Mouse (Mus musculus): ENCODE data around the gene Tmbim7.

The Tmbim7 gene

DNA sequence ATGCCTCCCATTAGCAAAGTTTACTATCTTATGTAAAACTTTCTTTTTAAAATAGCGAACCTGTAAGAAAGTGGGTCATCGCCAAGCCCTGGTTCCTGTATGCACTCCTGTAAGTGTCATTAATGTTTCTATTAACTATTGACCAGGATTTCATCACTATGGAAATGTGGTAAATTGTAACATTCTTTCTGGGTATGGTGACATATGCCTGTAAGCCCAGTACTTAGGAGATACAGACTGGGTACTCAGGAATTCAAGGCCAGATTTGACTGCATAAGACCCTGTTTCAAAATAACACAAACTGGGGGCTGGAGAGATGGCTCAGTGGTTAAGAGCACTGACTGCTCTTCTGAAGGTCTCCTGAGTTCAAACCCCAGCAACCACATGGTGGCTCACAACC, 14.2 kb downstream of the Tmbim7 start:
- no peak for DNase-seq (ENCODE audit: low read depth, low spot score)

DNA sequence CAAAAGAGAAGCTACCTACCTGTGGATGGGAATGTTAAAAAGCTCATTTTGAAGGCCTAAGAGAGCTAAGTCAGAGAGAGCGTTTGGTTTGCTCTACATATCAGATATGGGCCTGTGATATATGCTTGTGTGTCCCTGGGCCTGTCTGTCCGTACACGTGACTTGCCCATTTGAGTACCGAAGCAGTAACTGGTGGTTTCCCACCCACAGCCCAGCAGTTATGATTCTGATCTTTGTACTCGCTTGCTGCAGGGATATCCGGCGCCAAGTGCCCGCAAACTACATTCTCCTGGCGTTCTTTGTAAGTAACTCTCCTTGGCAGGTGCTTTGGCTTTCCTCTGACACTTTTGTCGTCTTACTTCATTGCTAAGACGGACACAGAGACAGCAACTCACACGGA, 15.6 kb downstream of the Tmbim7 start:
- no peak for DNase-seq (ENCODE audit: low read depth, low spot score)

DNA sequence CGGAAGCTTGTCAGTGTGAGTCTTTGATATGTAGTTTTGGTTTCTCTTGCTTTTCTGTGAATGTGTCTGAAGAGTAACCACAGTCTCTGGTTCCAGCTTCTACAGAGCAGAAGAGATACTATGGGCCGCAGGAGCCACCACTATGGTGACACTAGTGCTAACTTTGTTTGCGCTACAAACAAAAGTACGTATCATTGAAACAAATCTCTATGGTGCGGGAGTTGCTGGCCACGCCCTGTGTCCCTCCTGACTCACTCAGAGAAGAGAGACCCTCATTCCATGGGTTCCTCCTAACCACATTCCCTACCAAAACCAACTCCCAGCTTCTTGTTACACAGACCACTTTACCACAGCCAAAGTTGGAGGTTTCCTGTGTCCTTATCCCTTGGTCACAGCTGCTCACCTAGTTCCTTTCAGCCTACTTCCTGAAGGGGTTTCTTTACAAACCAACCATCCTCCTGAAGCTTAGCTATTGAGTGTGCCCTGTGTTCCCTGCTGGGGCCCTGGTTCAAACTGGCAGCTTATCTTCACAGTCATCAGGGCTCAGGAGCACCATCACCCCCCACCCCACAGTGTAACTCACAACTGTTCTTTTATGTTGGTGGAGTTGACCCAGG, 19.1 kb downstream of the Tmbim7 start:
- DNase-seq (ENCODE audit: low read depth, low spot score) = no peak

DNA sequence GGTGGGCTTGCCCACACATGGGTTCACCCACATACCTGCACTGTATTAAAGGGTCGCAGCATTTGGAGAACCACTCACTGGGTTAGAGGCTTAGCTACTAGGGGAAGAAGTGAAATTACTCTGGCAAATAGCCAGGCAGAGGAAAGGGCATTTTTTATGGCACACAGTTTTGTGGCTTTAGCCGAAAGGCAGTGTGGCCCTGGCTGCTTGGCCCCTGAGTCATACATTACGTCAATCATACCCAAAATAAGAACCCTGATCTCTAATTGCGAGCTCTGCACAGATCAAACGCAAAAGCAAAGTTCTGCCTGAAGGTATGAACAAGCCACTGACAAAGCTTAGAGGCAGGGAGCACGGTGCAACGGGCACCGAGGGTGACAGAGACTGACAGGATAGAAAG, 37.3 kb downstream of the Tmbim7 start:
- DNase-seq (ENCODE audit: low read depth, low spot score) = no peak

DNA sequence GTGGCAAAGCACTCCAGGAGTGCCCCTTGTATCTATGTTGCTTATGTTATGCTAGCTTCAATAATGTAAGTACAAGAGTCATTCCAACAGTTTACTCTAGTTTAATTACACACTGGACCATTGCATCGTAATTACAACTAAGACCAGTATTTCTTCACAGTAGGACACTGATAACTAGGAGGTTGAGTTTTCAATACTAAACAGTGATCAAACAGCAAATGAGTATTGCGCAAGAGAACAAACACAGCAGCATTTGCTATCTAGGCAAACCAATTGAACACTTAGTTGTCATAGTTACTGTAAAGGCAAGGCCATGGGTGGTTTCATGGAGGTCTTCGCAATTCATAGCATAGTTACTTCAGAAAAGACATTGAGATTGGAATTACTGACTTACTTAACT, 40.3 kb downstream of the Tmbim7 start:
- no peak for DNase-seq (ENCODE audit: low read depth, low spot score)

DNA sequence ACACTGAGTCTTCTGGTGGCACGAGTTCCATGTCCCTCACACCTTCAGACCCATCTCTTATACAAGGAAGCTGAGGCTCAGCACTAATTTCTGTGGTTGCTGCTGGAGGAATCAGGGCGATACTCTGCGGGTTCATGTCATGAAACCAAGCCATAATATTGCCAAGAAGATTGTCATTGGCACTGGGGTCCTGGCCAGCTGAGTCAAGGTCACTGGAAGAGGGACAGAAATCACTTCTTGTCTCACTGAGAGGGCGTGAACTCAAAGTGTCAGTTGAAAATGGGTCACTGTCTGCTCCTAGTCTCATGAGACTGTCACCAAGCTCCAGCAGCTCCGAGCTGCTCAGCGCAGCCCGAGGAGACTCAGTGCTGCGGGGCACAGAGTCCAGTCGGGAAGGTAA, 42.0 kb downstream of the Tmbim7 start:
- no peak for DNase-seq (ENCODE audit: low read depth, low spot score)

DNA sequence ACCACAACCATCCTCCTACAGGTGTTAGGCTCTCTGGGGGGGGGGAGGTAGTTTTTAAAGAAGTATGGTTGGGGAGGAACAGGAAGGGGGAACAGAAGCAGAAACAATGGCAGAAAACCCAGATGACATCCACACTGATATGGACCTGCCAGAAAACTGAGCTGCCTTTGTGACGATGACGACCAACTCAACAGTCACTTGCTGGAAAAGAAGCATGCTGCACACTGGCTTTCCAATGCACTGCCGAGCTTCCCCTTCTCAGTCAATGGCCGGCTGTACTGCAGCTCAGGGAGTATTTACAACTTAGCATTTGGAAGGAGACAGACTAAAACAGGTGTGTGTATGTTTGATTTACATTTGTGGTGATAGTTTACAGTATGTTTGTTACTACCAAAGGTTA, 44.2 kb downstream of the Tmbim7 start:
- DNase-seq (ENCODE audit: low read depth, low spot score) = no peak

DNA sequence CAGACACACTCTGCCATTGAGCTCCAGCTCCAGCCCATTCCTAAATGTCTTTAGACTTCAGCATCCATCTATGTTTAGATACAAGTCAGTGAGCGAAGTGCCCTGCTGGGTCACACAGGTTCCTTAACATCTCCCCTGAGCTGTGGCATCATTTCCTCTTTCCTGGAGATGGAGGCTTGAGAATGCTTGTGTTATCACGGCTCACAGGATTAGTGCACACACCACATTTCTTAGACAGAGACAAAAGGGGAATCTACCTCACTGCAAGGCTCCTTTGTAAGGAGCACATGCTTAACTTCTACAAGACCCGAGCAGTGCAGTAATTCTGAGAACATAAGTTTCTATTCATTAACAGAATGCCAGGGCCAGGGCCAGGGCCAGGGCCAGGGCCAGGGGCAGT, 45.0 kb downstream of the Tmbim7 start:
- DNase-seq (ENCODE audit: low read depth, low spot score) = no peak

DNA sequence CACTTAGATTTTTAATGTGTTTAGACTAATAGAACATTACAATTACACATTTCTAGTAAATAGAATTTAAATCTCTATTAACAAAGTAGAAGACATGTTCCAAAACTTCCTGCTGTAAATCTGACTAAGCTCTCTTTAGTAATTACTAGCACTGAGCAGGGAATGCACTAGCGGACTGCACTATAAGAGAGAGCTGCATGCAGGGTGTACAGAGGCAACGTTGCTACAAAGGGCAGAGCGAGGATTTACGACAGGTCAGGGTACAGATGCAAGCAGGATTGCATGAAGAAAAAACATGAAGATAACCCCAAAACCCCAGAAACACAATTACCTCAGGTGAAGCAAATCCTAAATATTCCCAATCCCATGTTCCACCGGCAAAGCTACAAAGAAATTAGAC, 49.0 kb downstream of the Tmbim7 start:
- no peak for DNase-seq (ENCODE audit: low read depth, low spot score)

DNA sequence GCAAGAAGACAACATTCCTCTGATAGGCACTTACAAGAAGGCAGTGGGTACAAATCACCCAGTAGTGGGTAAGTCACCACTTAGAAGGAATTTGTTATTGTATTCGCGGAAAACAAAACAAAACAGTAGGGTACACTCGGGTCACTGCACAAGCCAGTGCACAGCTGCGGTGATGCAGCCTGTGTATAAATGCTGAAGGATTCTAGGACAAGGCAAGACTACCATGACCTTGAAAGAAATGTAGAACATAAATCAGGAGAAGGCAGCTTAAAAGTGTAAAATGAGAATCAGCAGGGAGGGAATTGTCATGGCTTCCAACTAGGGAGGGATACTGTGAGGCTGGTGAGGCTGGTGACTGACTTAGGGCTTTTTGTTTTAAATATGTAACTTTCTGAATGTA, 51.2 kb downstream of the Tmbim7 start:
- no peak for DNase-seq (ENCODE audit: low read depth, low spot score)

DNA sequence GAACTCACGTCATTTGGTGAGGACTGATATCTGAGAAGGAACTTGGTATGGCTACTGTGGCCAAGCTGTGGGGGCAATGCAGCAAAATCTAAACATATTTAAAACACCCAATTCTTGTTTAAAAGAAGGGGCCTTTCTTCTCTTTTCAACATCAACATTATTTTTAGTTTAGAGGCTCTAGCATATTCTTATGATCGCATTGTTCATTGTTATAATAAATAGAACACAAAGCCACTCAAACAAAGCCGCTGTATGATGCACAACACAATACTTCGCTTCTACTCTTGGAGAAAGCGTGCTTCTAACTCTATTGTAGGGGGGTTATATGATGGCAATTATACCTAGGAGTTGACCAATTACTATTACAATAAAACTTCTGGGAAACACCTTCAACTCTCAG, 64.8 kb downstream of the Tmbim7 start:
- DNase-seq (ENCODE audit: low read depth, low spot score) = no peak

DNA sequence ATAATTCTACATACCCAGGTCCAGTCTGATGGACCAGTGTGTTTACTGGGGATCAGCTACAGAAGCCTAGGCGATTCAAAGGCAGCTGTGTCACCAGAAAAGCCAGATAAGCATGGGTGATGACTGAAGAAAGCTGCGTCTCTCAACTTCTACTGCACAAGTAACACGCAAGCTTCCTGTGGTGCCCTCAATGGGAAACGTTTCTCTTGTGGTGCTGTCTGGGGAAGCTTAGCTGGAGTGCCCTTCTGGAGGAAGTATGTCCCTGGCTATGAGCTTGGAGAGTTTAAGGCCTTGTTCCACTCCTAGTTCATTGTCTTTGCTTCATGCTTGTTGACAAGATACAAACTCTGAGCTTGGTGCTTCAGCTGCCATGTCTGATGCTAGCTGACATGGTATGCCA, 68.4 kb downstream of the Tmbim7 start:
- DNase-seq (ENCODE audit: low read depth, low spot score) = no peak

DNA sequence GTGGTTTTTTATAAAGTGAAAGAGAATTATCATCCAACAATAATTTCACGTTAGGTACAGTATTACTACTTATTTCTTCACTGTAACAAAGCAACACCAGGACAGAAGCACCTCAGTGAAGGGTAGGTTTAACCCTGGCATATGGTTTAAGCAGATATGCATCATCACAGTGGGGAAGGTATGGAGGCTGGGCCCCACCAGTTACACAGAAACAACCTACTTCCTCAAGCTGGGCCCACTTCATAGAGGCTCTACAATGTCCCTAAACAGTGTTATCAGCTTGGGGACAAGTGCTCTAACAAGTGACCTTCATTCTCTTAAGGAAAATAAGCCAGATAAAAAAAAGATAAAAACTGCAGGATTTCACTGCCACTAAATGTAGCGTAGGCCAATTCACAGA, 71.9 kb downstream of the Tmbim7 start:
- no peak for DNase-seq (ENCODE audit: low read depth, low spot score)

DNA sequence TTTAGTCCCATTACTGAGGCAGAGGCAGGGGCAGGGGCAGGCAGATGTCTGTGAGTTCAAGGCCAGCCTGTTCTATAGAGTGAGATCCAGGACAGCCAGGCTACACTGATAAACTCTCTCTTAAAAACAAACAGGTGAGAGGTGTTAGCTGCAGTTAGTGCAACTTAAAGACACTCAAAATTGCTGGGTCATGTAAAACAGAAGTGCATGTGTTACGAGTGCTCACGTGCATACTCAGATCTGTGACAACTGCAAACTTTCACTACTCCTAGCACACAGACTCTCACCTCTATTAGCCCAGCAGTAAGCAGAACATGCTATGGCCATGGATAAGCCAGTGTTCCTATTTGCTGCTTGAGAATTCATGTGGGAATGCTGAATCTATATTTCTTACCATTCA, 72.4 kb downstream of the Tmbim7 start:
- DNase-seq (ENCODE audit: low read depth, low spot score) = no peak

DNA sequence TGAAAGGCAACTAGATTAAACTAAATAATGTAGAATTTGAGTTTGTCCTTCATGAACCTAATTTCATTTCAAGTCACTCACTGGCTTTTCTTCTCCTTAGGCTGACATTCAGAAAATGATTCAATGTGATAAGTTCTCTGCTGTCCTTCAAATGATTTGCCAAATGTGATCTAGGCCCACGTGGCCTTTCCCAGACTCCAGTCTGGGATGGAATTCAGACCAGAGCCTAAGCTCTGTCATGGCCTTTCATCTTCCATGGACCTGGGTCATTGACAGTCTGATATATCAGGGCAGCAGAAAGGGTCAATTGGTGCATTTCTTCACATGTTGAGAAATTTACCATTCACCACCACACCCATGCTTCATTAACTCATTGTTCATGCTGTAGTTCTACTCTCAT, 74.5 kb downstream of the Tmbim7 start:
- DNase-seq (ENCODE audit: low read depth, low spot score) = no peak

DNA sequence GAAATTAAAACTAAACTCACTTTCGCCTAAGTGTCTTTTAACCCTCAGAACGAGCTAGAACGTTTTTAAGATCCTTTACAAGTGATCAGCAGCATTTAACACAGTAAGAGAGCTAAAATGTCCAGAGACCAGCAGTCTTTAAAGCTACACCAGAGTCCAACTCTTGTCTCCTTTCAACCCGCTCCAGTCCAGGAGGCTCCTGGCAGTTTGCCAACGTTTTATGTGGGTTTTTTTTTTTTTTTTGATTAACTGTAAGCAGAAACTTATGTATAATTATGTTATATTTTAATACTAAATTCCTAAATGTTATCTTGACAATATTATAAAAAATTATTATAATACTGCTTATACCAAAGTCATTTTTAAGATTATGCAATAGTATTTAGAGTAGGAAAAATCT, 77.8 kb downstream of the Tmbim7 start:
- DNase-seq (ENCODE audit: low read depth, low spot score) = no peak

Data from retina, postnatal 7 days (tissue).